Mouse (Mus musculus): ENCODE data around the gene Lrrc43. TPM values are rescaled to one million over a fixed set of nuclear protein-coding genes. Genes with fewer than 3 reads are reported as not detected.
"Not testable (repeated sequence)": the region's sequence is repeated elsewhere in the genome, so short reads cannot be mapped to it uniquely, and the experiment has no call there.

Gene Lrrc43
- polyA plus RNA-seq, 1 experiment from 2014 or later = 0.43 TPM

GRCm38 (mm10) chr5:123510160-123510559 is 21.1 kb downstream of the Lrrc43 start, which contains the start of gene B3gnt4:
Gene B3gnt4 (plus strand): TSS chr5:123510460.
- Histone ChIP-seq H3K4me3 (replicated peaks; ENCODE audit: low read length) (no peak within 1 kb of the TSS; the same call in 1 of the 2 replicates), H3K9ac (replicated peaks; ENCODE audit: low read depth, low read length) (no peak within 1 kb of the TSS), H3K4me1 (replicated peaks; ENCODE audit: control insufficient read depth, insufficient read depth, low read length) (peaks cover 17% of the 10 kb centered on the region), H3K36me3 (ENCODE audit: control insufficient read depth, insufficient read depth) (peaks cover 4% of the 10 kb centered on the region; the same call in 1 of the 2 replicates), H3K27ac (ENCODE audit: low read length) (no peak within 1 kb of the TSS), H3K4me2 (ENCODE audit: low read length) (peak within 1 kb of the TSS; percentile 80; the same call in 1 of the 2 replicates), H3K9me3 (ENCODE audit: control insufficient read depth, low read length) (no peaks in the 10 kb centered on the region), H3K27me3 (replicated peaks; ENCODE audit: control insufficient read depth, insufficient read depth, low read length) (no peaks in the 10 kb centered on the region)
- no peak for ATAC-seq
- WGBS = 89% methylated on average over 5 of the region's 5 CpGs

GRCm38 (mm10) chr5:123511426-123511825 is 22.3 kb downstream of the Lrrc43 start:
- H3K36me3 ChIP-seq (ENCODE audit: control insufficient read depth, insufficient read depth); H3K9me3 ChIP-seq (ENCODE audit: control insufficient read depth, low read length); H3K9ac ChIP-seq (replicated peaks; ENCODE audit: low read depth, low read length); H3K4me2 ChIP-seq (ENCODE audit: low read length); H3K4me3 ChIP-seq (replicated peaks; ENCODE audit: low read length); H3K27ac ChIP-seq (ENCODE audit: low read length); H3K27me3 ChIP-seq (replicated peaks; ENCODE audit: control insufficient read depth, insufficient read depth, low read length); ATAC-seq: not testable (repeated sequence)
- peaks cover 17% of the 10 kb centered on the region for H3K4me1 ChIP-seq (replicated peaks; ENCODE audit: control insufficient read depth, insufficient read depth, low read length)
- 71% methylated on average over 3 of the region's 3 CpGs for WGBS

DNA sequence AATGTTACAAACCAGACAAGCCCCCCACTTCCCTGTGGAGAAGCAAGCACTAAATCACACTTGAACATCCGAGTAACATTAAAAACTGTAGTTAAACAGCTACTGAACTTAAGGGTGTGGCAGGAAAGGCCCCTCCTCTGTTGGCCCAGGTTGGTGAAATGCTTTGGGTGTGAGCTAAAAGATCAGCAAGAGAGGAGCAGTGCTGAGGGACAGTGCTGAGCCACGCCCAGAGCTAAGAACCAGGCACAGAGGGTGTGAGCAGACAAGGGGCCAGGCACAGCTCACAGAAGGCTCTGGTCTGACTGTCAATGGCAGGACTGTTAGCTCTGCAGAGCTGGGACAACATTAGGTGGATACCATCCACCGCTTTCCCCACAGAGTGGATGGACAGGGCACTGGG is 23.0 kb downstream of the Lrrc43 start:
- peaks cover 8% of the 10 kb centered on the region for H3K36me3 ChIP-seq (ENCODE audit: control insufficient read depth, insufficient read depth)
- H3K4me2 ChIP-seq (ENCODE audit: low read length) = no peak overlapping the region
- WGBS = 89% methylated on average over 3 of the region's 3 CpGs
- no peak overlapping the region for H3K9ac ChIP-seq (replicated peaks; ENCODE audit: low read depth, low read length)
- H3K4me1 ChIP-seq (replicated peaks; ENCODE audit: control insufficient read depth, insufficient read depth, low read length) = peaks cover 17% of the 10 kb centered on the region
- no peak overlapping the region for H3K4me3 ChIP-seq (replicated peaks; ENCODE audit: low read length)
- H3K27me3 ChIP-seq (replicated peaks; ENCODE audit: control insufficient read depth, insufficient read depth, low read length) = no peaks in the 10 kb centered on the region
- H3K9me3 ChIP-seq (ENCODE audit: control insufficient read depth, low read length) = no peaks in the 10 kb centered on the region
- no peak overlapping the region for H3K27ac ChIP-seq (ENCODE audit: low read length)
- ATAC-seq = no peak

DNA sequence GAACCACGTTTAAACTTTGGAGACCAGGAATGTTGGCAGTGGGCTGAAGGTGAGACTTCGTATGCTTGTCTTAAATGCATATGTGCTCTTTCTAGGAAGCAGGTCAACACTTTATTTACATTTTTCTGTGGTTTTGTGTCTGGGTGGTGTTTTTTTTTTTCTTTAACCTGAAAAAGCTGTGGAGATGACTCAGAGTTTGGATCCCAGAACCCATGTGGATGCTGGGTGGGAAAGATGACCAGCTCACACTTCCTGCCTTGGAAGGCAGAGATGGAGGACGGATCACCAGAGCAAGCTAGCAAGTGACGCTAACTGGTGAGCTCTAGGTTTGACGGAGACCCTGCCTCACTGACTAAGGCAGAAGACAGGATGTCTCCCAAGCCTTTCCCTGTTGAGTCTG is 25.8 kb downstream of the Lrrc43 start:
- no peak for ATAC-seq
- 92% methylated on average over 5 of the region's 5 CpGs for WGBS
- peaks cover 14% of the 10 kb centered on the region for H3K36me3 ChIP-seq (ENCODE audit: control insufficient read depth, insufficient read depth)
- H3K9ac ChIP-seq (replicated peaks; ENCODE audit: low read depth, low read length) = no peak overlapping the region
- no peaks in the 10 kb centered on the region for H3K27me3 ChIP-seq (replicated peaks; ENCODE audit: control insufficient read depth, insufficient read depth, low read length)
- no peak overlapping the region for H3K27ac ChIP-seq (ENCODE audit: low read length)
- H3K4me2 ChIP-seq (ENCODE audit: low read length) = no peak overlapping the region
- no peak overlapping the region for H3K4me3 ChIP-seq (replicated peaks; ENCODE audit: low read length)
- no peaks in the 10 kb centered on the region for H3K4me1 ChIP-seq (replicated peaks; ENCODE audit: control insufficient read depth, insufficient read depth, low read length)
- no peaks in the 10 kb centered on the region for H3K9me3 ChIP-seq (ENCODE audit: control insufficient read depth, low read length)

DNA sequence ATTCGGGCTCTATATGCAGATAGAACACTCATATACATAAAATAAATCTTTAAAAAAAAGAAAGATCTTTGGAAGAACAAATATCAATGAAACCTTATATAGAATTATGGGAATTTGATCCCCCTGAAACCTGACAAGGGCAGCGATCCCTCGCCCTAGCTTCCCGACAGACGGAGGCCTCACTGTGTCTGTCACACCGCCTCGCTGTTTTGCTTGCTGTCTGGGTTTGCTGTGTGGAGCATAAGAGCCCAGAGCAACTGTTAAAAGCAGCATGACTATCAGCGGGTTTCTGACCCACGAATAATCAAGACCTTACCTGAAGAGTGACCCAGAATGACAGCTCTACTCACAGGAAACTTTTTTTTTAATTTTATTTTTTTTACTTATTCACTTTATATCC is 31.6 kb downstream of the Lrrc43 start:
- H3K4me1 ChIP-seq (replicated peaks; ENCODE audit: control insufficient read depth, insufficient read depth, low read length) = peaks cover 22% of the 10 kb centered on the region
- no peaks in the 10 kb centered on the region for H3K9me3 ChIP-seq (ENCODE audit: control insufficient read depth, low read length)
- no peaks in the 10 kb centered on the region for H3K27me3 ChIP-seq (replicated peaks; ENCODE audit: control insufficient read depth, insufficient read depth, low read length)
- peaks cover 10% of the 10 kb centered on the region; the same call in 1 of the 2 replicates for H3K36me3 ChIP-seq (ENCODE audit: control insufficient read depth, insufficient read depth)
- no peak for ATAC-seq
- no peak overlapping the region for H3K4me3 ChIP-seq (replicated peaks; ENCODE audit: low read length)
- 85% methylated on average over 9 of the region's 9 CpGs for WGBS
- H3K4me2 ChIP-seq (ENCODE audit: low read length) = no peak overlapping the region
- H3K27ac ChIP-seq (ENCODE audit: low read length) = no peak overlapping the region
- no peak overlapping the region for H3K9ac ChIP-seq (replicated peaks; ENCODE audit: low read depth, low read length)

DNA sequence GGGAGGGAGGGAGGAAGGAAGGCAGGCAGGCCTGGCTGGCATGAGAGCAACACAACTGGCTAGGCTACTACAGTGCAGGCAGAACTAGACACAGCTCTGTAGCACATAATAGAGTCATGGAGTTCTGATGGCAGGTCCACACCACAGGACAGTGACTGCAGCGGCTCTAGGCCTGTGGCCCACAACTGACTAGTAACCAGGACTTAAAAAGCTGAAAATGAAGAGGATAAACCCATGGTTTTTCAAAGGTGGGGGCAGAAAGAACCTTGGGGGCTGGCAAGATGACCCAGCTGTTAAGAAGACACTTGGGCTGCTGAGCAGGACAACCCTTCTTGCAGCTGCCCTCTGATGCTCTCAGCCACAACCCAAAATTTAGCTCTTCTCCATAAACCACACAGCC is 32.5 kb downstream of the Lrrc43 start:
- no peak overlapping the region for H3K4me2 ChIP-seq (ENCODE audit: low read length)
- WGBS = 100% methylated on average over 1 of the region's 1 CpGs
- H3K4me1 ChIP-seq (replicated peaks; ENCODE audit: control insufficient read depth, insufficient read depth, low read length) = peaks cover 22% of the 10 kb centered on the region
- no peak for ATAC-seq
- no peak overlapping the region for H3K9ac ChIP-seq (replicated peaks; ENCODE audit: low read depth, low read length)
- H3K36me3 ChIP-seq (ENCODE audit: control insufficient read depth, insufficient read depth) = peaks cover 10% of the 10 kb centered on the region; the same call in 1 of the 2 replicates
- H3K4me3 ChIP-seq (replicated peaks; ENCODE audit: low read length) = no peak overlapping the region
- no peaks in the 10 kb centered on the region for H3K27me3 ChIP-seq (replicated peaks; ENCODE audit: control insufficient read depth, insufficient read depth, low read length)
- no peaks in the 10 kb centered on the region for H3K9me3 ChIP-seq (ENCODE audit: control insufficient read depth, low read length)
- H3K27ac ChIP-seq (ENCODE audit: low read length) = no peak overlapping the region

DNA sequence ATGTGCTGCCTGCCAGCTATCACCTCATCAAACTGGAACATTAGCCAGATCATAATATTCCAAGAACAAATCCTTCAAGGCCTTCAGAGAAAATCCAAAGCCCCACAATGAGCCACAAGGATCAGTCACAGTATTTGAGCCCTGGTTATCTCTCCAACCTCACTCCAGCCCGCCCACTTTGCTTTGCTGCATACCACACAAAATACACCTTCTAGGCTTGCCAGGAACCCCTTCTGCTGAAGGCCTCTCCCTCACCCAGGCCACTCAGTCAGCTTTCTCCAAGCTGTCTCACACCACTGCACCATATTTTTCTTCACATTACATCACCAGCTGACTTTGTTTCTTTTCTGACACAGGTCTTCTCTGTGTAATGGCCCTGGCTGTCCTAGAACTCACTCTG is 33.1 kb downstream of the Lrrc43 start:
- no peaks in the 10 kb centered on the region for H3K27me3 ChIP-seq (replicated peaks; ENCODE audit: control insufficient read depth, insufficient read depth, low read length)
- peaks cover 5% of the 10 kb centered on the region; the same call in 1 of the 2 replicates for H3K36me3 ChIP-seq (ENCODE audit: control insufficient read depth, insufficient read depth)
- H3K9ac ChIP-seq (replicated peaks; ENCODE audit: low read depth, low read length) = no peak overlapping the region
- peaks cover 22% of the 10 kb centered on the region for H3K4me1 ChIP-seq (replicated peaks; ENCODE audit: control insufficient read depth, insufficient read depth, low read length)
- no peak overlapping the region for H3K4me2 ChIP-seq (ENCODE audit: low read length)
- ATAC-seq = no peak
- H3K4me3 ChIP-seq (replicated peaks; ENCODE audit: low read length) = no peak overlapping the region
- H3K27ac ChIP-seq (ENCODE audit: low read length) = no peak overlapping the region
- H3K9me3 ChIP-seq (ENCODE audit: control insufficient read depth, low read length) = no peaks in the 10 kb centered on the region
- WGBS = 96% methylated on average over 1 of the region's 1 CpGs

DNA sequence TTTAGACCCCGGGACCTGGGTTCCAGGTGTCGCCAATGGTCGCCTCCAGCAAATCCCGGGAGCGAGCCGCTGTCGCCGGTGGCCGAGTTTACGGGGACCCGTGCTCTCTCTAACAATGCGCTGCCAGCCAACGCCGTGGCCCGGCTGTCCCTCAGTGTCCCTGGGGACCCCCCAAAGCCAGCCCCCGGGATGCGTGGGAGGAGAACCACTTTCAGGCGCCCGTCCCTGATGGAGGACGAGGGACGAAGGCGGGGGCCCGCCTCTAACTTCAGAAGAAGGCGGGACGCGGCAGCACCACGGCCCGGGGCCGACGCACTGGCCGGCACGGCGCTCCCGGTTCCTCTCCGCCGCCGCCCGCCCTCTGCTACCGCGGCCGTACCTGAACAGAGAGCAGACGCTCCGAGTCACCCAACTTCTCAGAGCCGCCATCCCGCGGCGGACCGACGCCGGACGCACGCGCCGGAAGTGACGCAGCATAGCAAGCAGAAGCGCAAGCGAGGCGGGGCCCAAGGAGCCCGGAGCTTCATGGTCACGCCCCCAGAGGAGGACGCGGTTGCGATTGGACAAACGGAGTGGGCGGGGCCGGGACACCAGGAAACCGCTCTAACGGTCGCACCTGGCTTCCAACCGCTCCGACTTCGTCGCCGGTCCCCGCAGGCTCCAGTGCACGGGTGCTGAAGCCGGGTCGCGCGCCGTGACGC is 34.7 kb downstream of the Lrrc43 start, which contains the start of gene Diablo:
Gene Diablo, minus strand, starts transcription at position 485 of the 701 bp plus-strand sequence.
- WGBS = under 1% methylated on average over 81 of the region's 82 CpGs
- Histone ChIP-seq H3K9ac (replicated peaks; ENCODE audit: low read depth, low read length) (peak within 1 kb of the TSS; percentile 82), H3K27ac (ENCODE audit: low read length) (peak within 1 kb of the TSS; percentile 74), H3K4me2 (ENCODE audit: low read length) (peak within 1 kb of the TSS; percentile 96), H3K4me1 (replicated peaks; ENCODE audit: control insufficient read depth, insufficient read depth, low read length) (peaks cover 22% of the 10 kb centered on the region), H3K36me3 (ENCODE audit: control insufficient read depth, insufficient read depth) (peaks cover 3% of the 10 kb centered on the region; the same call in 1 of the 2 replicates), H3K9me3 (ENCODE audit: control insufficient read depth, low read length) (no peaks in the 10 kb centered on the region), H3K4me3 (replicated peaks; ENCODE audit: low read length) (peak within 1 kb of the TSS; percentile 92), H3K27me3 (replicated peaks; ENCODE audit: control insufficient read depth, insufficient read depth, low read length) (no peaks in the 10 kb centered on the region)
- ATAC-seq = peak; percentile 99

GRCm38 (mm10) chr5:123524393-123524750 is 35.3 kb downstream of the Lrrc43 start:
- H3K4me3 ChIP-seq (replicated peaks; ENCODE audit: low read length) = peak overlapping the region; percentile 92
- no peaks in the 10 kb centered on the region for H3K27me3 ChIP-seq (replicated peaks; ENCODE audit: control insufficient read depth, insufficient read depth, low read length)
- H3K36me3 ChIP-seq (ENCODE audit: control insufficient read depth, insufficient read depth) = peaks cover 3% of the 10 kb centered on the region; the same call in 1 of the 2 replicates
- under 1% methylated on average over 26 of the region's 27 CpGs for WGBS
- H3K27ac ChIP-seq (ENCODE audit: low read length) = peak overlapping the region; percentile 74
- H3K4me2 ChIP-seq (ENCODE audit: low read length) = peak overlapping the region; percentile 80
- H3K4me1 ChIP-seq (replicated peaks; ENCODE audit: control insufficient read depth, insufficient read depth, low read length) = peaks cover 22% of the 10 kb centered on the region
- peak; percentile 86 for ATAC-seq
- H3K9ac ChIP-seq (replicated peaks; ENCODE audit: low read depth, low read length) = peak overlapping the region; percentile 64
- no peaks in the 10 kb centered on the region for H3K9me3 ChIP-seq (ENCODE audit: control insufficient read depth, low read length)

All from forebrain, embryonic 16.5 days (tissue).